Mouse (Mus musculus) neural tube, embryonic 14.5 days (tissue): ENCODE results near the gene Dip2a. TPM values are rescaled to one million over a fixed set of nuclear protein-coding genes. Genes with fewer than 3 reads are reported as not detected.

Experiments
- ATAC-seq: fragments of 200-750 bp; cut with Nextera tagmentation; 2 replicates; pipeline ENCODE4 v1.8.0; 2017; ENCODE audit warnings: low read depth, mild to moderate bottlenecking, moderate TSS enrichment, moderate library complexity
- H3K27ac ChIP-seq: fragments of 300-500 bp; sonication (generic); 2 replicates; pipeline ENCODE4 v1.5.1; 2014; ENCODE audit warnings: low read depth, mild to moderate bottlenecking, control low read depth, low read length, moderate library complexity, mixed read lengths
- H3K27me3 ChIP-seq: fragments of 300-500 bp; sonication (generic); 2 replicates; pipeline ENCODE4 v1.6.1; 2014; ENCODE audit warnings: low read length; ENCODE audit not compliant: control insufficient read depth, insufficient read depth
- H3K36me3 ChIP-seq: fragments of 300-500 bp; sonication (generic); 2 replicates; pipeline ENCODE4 v1.6.1; 2014; ENCODE audit warnings: low read length, mixed read lengths; ENCODE audit not compliant: control insufficient read depth, insufficient read depth
- H3K4me1 ChIP-seq: fragments of 300-500 bp; sonication (generic); 2 replicates; pipeline ENCODE4 v1.6.1; 2014; ENCODE audit warnings: low read length; ENCODE audit not compliant: control insufficient read depth, insufficient read depth
- H3K4me2 ChIP-seq: fragments of 300-500 bp; sonication (generic); 2 replicates; pipeline ENCODE4 v1.6.1; 2014; ENCODE audit warnings: mild to moderate bottlenecking, low read depth, low read length, control low read depth
- H3K4me3 ChIP-seq: fragments of 300-500 bp; sonication (generic); 2 replicates; pipeline ENCODE4 v1.5.1; 2014; ENCODE audit warnings: low read depth, low read length, control low read depth, mixed read lengths
- H3K9ac ChIP-seq: fragments of 300-500 bp; sonication (generic); replicated peaks from 2 replicates; pipeline ENCODE4 v1.6.1; 2014; ENCODE audit warnings: low read depth, mild to moderate bottlenecking, control low read depth, low read length, mixed read lengths
- H3K9me3 ChIP-seq: fragments of 300-500 bp; sonication (generic); 2 replicates; pipeline ENCODE4 v1.6.1; 2016; ENCODE audit warnings: low read length; ENCODE audit not compliant: control insufficient read depth
- WGBS: fragments of 180-500 bp; shearing (Covaris S2); extraction: QIAGEN DNeasy Blood & Tissue Kit; methylation state at CpG from one replicate; pipeline ENCODE4 v1.1.7; 2014; 5-methylcytosine and 5-hydroxymethylcytosine counted together
- polyA plus RNA-seq: library from polyadenylated mRNA; unstranded; fragments of >200 nt; fragmentation: Nextera tagmentation; extraction: Ambion mirVana; gene quantifications from 2 replicates; pipeline ENCODE4 v1.2.1, GENCODE M21; 2014

Gene Dip2a
- polyA plus RNA-seq: 11.9 and 17.9 TPM in 2 replicates

GRCm38 (mm10) chr10:76344711-76345539, at the start of gene Dip2a:
Dip2a (minus strand) TSS chr10:76345291.
- Histone ChIP-seq H3K27me3 (no peaks in the 10 kb centered on the region), H3K9me3 (no peaks in the 10 kb centered on the region), H3K4me1 (peaks cover 22% of the 10 kb centered on the region; the same call in 1 of the 2 replicates), H3K4me3 (peak within 1 kb of the TSS; percentile 97), H3K4me2 (peak within 1 kb of the TSS; percentile 58), H3K36me3 (no peaks in the 10 kb centered on the region), H3K27ac (peak within 1 kb of the TSS; percentile 91), H3K9ac (peak within 1 kb of the TSS; percentile 93)
- under 1% methylated on average over 65 of the region's 94 CpGs for WGBS
- ATAC-seq: peak; percentile 95

GRCm38 (mm10) chr10:76392596-76392995, 47.5 kb upstream of the Dip2a start:
- no peak overlapping the region for H3K27ac ChIP-seq
- H3K4me1 ChIP-seq: no peaks in the 10 kb centered on the region
- no peak for ATAC-seq
- no peak overlapping the region for H3K4me2 ChIP-seq
- peaks cover 26% of the 10 kb centered on the region for H3K36me3 ChIP-seq
- WGBS: 95% methylated on average over 12 of the region's 12 CpGs
- H3K9ac ChIP-seq: no peak overlapping the region
- no peak overlapping the region for H3K4me3 ChIP-seq
- no peaks in the 10 kb centered on the region for H3K27me3 ChIP-seq
- no peaks in the 10 kb centered on the region for H3K9me3 ChIP-seq

- Histone ChIP-seq H3K36me3 (peaks cover 29% of the 10 kb centered on the region), H3K4me1 (no peaks in the 10 kb centered on the region)
- no peak for ATAC-seq
Measured at GRCm38 (mm10) chr10:76391786-76392185, 46.7 kb upstream of the Dip2a start.

DNA sequence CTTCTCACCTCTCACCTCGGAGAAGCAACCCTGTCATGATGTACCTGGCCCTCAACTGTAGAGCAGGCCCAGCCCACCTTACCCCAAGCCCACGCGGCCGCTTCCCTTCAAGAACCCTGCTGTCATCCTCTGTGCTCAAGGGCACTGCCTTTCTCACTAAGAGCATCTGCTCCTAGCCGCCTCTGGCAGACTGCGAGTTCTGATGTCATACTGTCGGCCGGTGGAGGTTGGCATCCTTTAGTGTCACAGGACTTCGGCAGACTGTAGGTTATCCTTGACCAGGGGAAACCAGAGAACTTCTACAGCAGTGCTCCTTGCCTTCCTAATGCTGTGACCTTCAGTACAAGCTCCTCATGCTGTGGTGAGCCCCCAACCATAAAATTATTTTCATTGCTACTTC, 46.1 kb upstream of the Dip2a start:
- H3K4me2 ChIP-seq: no peak overlapping the region
- peaks cover 35% of the 10 kb centered on the region for H3K36me3 ChIP-seq
- no peak overlapping the region for H3K4me3 ChIP-seq
- ATAC-seq: no peak
- H3K4me1 ChIP-seq: no peaks in the 10 kb centered on the region
- WGBS: 97% methylated on average over 9 of the region's 9 CpGs
- H3K9me3 ChIP-seq: no peaks in the 10 kb centered on the region
- no peak overlapping the region for H3K9ac ChIP-seq
- no peak overlapping the region for H3K27ac ChIP-seq
- H3K27me3 ChIP-seq: no peaks in the 10 kb centered on the region

More at GRCm38 (mm10) chr10:76391786-76392185, 46.7 kb upstream of the Dip2a start:
- no peaks in the 10 kb centered on the region for H3K27me3 ChIP-seq
- H3K27ac ChIP-seq: no peak overlapping the region
- WGBS: 86% methylated on average over 9 of the region's 9 CpGs
- H3K4me3 ChIP-seq: no peak overlapping the region
- H3K4me2 ChIP-seq: no peak overlapping the region
- no peaks in the 10 kb centered on the region for H3K9me3 ChIP-seq
- no peak overlapping the region for H3K9ac ChIP-seq

- H3K36me3 ChIP-seq: peaks cover 16% of the 10 kb centered on the region
- no peaks in the 10 kb centered on the region for H3K27me3 ChIP-seq
- no peak overlapping the region for H3K4me3 ChIP-seq
- WGBS: 96% methylated on average over 18 of the region's 18 CpGs
- no peak overlapping the region for H3K9ac ChIP-seq
- ATAC-seq: no peak
- H3K4me2 ChIP-seq: no peak overlapping the region
- H3K27ac ChIP-seq: no peak overlapping the region
- H3K9me3 ChIP-seq: no peaks in the 10 kb centered on the region
- H3K4me1 ChIP-seq: no peaks in the 10 kb centered on the region
Measured at GRCm38 (mm10) chr10:76374981-76375380, 29.9 kb upstream of the Dip2a start.

GRCm38 (mm10) chr10:76371736-76372135, 26.6 kb upstream of the Dip2a start:
- H3K9ac ChIP-seq: no peak overlapping the region
- no peak overlapping the region for H3K27ac ChIP-seq
- no peaks in the 10 kb centered on the region for H3K9me3 ChIP-seq
- ATAC-seq: no peak
- H3K4me3 ChIP-seq: no peak overlapping the region
- H3K36me3 ChIP-seq: peaks cover 21% of the 10 kb centered on the region
- no peak overlapping the region for H3K4me2 ChIP-seq
- 80% methylated on average over 3 of the region's 3 CpGs for WGBS
- no peaks in the 10 kb centered on the region for H3K27me3 ChIP-seq
- no peaks in the 10 kb centered on the region for H3K4me1 ChIP-seq

DNA sequence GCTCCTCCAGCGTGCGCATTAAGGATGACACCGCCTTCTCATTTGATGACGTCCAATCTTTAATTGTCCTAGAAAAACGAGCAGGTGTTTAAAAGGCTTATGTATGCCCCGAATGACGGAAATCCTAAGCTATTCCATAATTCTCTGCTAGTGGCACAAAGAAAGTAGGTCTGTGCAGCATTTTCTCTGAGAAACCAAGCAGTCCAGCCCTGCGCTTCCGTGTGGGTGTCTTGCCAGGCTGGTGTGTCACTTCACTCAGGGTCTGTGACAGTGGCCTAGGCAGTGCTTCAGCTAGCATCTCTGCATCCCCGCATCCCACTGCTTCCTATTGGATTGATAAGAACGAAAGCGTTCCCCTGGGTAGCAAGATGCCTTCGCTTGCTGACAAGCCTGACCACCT, 23.7 kb upstream of the Dip2a start:
- no peak for ATAC-seq
- no peaks in the 10 kb centered on the region for H3K4me1 ChIP-seq
- no peaks in the 10 kb centered on the region for H3K27me3 ChIP-seq
- H3K9me3 ChIP-seq: no peaks in the 10 kb centered on the region
- H3K36me3 ChIP-seq: peaks cover 18% of the 10 kb centered on the region; the same call in 1 of the 2 replicates
- WGBS: 97% methylated on average over 13 of the region's 13 CpGs
- no peak overlapping the region for H3K9ac ChIP-seq
- no peak overlapping the region for H3K4me3 ChIP-seq
- H3K4me2 ChIP-seq: no peak overlapping the region
- H3K27ac ChIP-seq: no peak overlapping the region

DNA sequence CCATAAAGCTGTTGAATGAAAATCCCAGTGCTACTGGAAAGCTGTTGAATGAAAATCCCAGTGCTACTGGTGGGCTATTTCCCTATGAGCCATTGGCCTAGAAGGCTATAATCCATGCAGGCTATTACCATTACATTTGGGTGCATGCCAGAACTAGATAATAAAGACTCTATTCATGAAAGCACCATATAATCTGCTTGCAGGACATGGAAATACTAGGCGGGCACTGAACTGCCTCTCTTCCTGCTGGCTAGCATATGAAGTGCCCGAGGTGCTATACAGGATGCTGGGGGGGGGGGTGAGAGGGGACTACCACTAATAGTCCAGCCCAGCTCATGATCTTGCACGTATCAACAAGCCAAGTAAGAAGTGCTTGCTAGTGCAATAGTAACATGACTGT, 18.1 kb upstream of the Dip2a start:
- ATAC-seq: peak; percentile 44; the same call in 1 of the 2 replicates
- Histone ChIP-seq H3K4me2 (no peak overlapping the region), H3K4me3 (no peak overlapping the region), H3K27ac (no peak overlapping the region), H3K9me3 (no peaks in the 10 kb centered on the region), H3K4me1 (no peaks in the 10 kb centered on the region), H3K9ac (no peak overlapping the region), H3K27me3 (no peaks in the 10 kb centered on the region), H3K36me3 (peaks cover 7% of the 10 kb centered on the region; the same call in 1 of the 2 replicates)
- WGBS: 34% methylated on average over 3 of the region's 3 CpGs

- Histone ChIP-seq H3K9ac (no peak overlapping the region), H3K4me3 (no peak overlapping the region), H3K36me3 (peaks cover 14% of the 10 kb centered on the region), H3K4me1 (no peaks in the 10 kb centered on the region), H3K27me3 (no peaks in the 10 kb centered on the region), H3K4me2 (no peak overlapping the region), H3K9me3 (no peaks in the 10 kb centered on the region), H3K27ac (no peak overlapping the region)
- 78% methylated on average over 5 of the region's 5 CpGs for WGBS
- ATAC-seq: no peak
Measured at GRCm38 (mm10) chr10:76358468-76358867, 13.4 kb upstream of the Dip2a start.
